Mouse (Mus musculus): ENCODE data around the gene Slc4a1.

- TF ChIP-seq CTCF (IDR thresholded peaks at IDR 0.05; ENCODE audit: low read depth) (no peak), EP300 (IDR thresholded peaks at IDR 0.05; ENCODE audit: low read depth) (no peak)
Observed at GRCm38 (mm10) chr11:102393719-102394420, 27.9 kb upstream of the Slc4a1 start.
